12 mouse cellular contexts compared by ENCODE assay signal in the genomic region with DNA sequence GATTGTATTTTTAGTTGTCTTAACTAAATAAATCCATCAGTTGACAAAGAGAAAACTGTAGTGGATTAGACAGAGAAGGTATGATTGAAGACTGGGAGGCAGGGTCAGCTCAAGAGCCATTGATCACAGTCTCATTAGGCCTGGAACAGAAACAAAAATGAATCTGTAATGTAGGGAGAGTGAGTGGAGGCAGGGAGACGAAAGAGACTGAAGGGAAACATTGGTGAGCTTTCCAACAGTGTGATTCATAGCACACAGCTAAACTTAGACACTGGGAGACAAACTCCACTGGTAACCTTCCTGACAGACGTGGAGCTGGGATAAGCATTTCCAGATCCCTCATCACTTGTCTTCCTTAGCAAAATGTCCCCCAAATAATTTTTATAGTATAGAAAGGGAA.
"Had no signal": no experiment of that assay in that cellular context is flagged by ENCODE, and none has a peak within 500 bp of the region (broad histone marks: within the 10 kb centered on the region; RNA-seq: fewer than 3 reads in every experiment).

No protein-coding gene starts in this region.

- H3K4me1 ChIP-seq: liver, embryonic 13.5 days had no signal

- H3K36me3 ChIP-seq: liver, embryonic 13.5 days had no signal

- DNase-seq: kidney, adult 9 months; kidney, postnatal 25 days; layer of hippocampus, adult 9-11 months; liver, embryonic 13.5 days; lung, adult 2 months; lung, postnatal 14 days; lung, postnatal 4 days; midbrain, embryonic 14.5 days; thymus, adult 18-20 months; thymus, postnatal 36 days had no signal

- H3K27me3 ChIP-seq: liver, embryonic 13.5 days had no signal

- H3K4me3 ChIP-seq: layer of hippocampus, adult 2 months; liver, embryonic 13.5 days had no signal

- H3K9ac ChIP-seq: liver, embryonic 13.5 days had no signal

- H3K27ac ChIP-seq: kidney, postnatal 0 days; layer of hippocampus, adult 2 months; liver, embryonic 13.5 days had no signal
